Mouse (Mus musculus) embryonic facial prominence, embryonic 14.5 days (tissue): ENCODE results near the gene Wscd2. TPM values are rescaled to one million over a fixed set of nuclear protein-coding genes. Genes with fewer than 3 reads are reported as not detected.

ENCODE experiments used
- ATAC-seq: fragments of 200-750 bp; cut with Nextera tagmentation; 2 replicates; pipeline ENCODE4 v1.8.0; 2017; ENCODE audit warnings: low read depth, moderate number of reproducible peaks, moderate TSS enrichment
- DNase-seq: peaks from one replicate; pipeline ENCODE4 v3.0.0-alpha.2; 2015; ENCODE audit warnings: low spot score
- H3K27ac ChIP-seq: fragments of 300-500 bp; sonication (generic); replicated peaks from 2 replicates; pipeline ENCODE4 v1.5.1; 2014; ENCODE audit warnings: low read depth, mild to moderate bottlenecking, low read length, moderate library complexity
- H3K27me3 ChIP-seq: fragments of 300-500 bp; sonication (generic); replicated peaks from 2 replicates; pipeline ENCODE4 v1.6.1; 2014; ENCODE audit warnings: low read length; ENCODE audit not compliant: control insufficient read depth, insufficient read depth
- H3K36me3 ChIP-seq: fragments of 300-500 bp; sonication (generic); 2 replicates; pipeline ENCODE4 v1.6.1; 2014; ENCODE audit warnings: low read length, mixed read lengths; ENCODE audit not compliant: control insufficient read depth, insufficient read depth
- H3K4me1 ChIP-seq: fragments of 300-500 bp; sonication (generic); 2 replicates; pipeline ENCODE4 v1.6.1; 2014; ENCODE audit warnings: antibody characterized with exemption, low read length; ENCODE audit not compliant: control insufficient read depth, insufficient read depth
- H3K4me2 ChIP-seq: fragments of 300-500 bp; sonication (generic); 2 replicates; pipeline ENCODE4 v1.6.1; 2014; ENCODE audit warnings: low read depth, mild to moderate bottlenecking, low read length, moderate library complexity, mixed read lengths
- H3K4me3 ChIP-seq: fragments of 300-500 bp; sonication (generic); 2 replicates; pipeline ENCODE4 v1.5.1; 2014; ENCODE audit warnings: low read depth, mild to moderate bottlenecking, low read length
- H3K9ac ChIP-seq: fragments of 300-500 bp; sonication (generic); 2 replicates; pipeline ENCODE4 v1.6.1; 2014; ENCODE audit warnings: low read depth, mild to moderate bottlenecking, low read length, moderate library complexity, mixed read lengths
- H3K9me3 ChIP-seq: fragments of 300-500 bp; sonication (generic); 2 replicates; pipeline ENCODE4 v1.6.1; 2016; ENCODE audit warnings: low read length; ENCODE audit not compliant: control insufficient read depth
- WGBS: fragments of 180-500 bp; shearing (Covaris S2); extraction: QIAGEN DNeasy Blood & Tissue Kit; methylation state at CpG from one replicate; pipeline ENCODE4 v1.1.7; 2014; 5-methylcytosine and 5-hydroxymethylcytosine counted together
- polyA plus RNA-seq: library from polyadenylated mRNA; unstranded; fragments of >200 nt; fragmentation: Nextera tagmentation; extraction: Ambion mirVana; gene quantifications from 2 replicates; pipeline ENCODE4 v1.2.1, GENCODE M21; 2014

The Wscd2 gene
- polyA plus RNA-seq, 1 experiment from 2014 or later = 6.4 TPM

DNA sequence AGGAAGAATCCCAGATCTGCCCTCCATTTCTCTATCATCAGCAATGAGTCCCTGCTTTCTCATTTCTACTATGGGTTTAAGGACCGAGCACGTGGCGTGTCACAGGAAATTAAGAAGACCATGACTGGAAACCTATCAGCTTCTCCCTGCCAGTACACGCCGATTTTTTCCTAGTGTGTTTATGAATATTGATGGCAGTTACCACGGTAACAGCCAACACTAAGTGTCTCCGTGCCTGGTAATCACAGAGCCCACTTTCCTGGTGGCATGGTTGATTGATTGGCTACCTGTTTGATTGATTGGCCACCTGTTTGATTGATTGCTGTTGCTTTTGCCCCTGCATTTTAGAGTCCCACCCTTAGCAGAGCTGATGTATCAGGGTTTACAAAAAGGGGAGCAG lies 30.2 kb upstream of the Wscd2 start:
- Histone ChIP-seq H3K4me2 (no peak overlapping the region), H3K9me3 (peaks cover 6% of the 10 kb centered on the region; the same call in 1 of the 2 replicates), H3K9ac (no peak overlapping the region), H3K4me3 (no peak overlapping the region), H3K27me3 (peaks cover 24% of the 10 kb centered on the region), H3K27ac (no peak overlapping the region), H3K4me1 (peaks cover 10% of the 10 kb centered on the region), H3K36me3 (no peaks in the 10 kb centered on the region)
- ATAC-seq = no peak
- 77% methylated on average over 7 of the region's 7 CpGs for WGBS
- DNase-seq = no peak

DNA sequence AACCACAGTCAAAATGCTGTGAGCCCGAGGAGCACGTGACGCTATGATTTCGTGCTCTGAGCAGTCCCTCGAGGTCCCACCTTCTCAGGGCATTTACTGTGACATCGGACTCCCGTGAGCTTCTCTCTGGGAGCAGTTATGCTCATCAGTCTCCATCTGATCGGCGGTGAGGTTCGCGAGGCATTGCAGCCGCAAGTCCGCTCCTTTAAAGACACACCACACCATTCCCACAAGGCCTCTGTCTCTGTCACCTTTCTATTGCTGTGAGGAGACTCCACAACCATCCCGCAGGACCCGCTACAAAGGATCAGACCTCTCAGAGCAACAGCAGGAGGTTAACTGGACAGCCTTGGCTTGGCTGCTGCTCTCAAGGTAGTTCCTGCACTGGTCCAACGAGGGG lies 28.6 kb upstream of the Wscd2 start:
- Histone ChIP-seq H3K27me3 (peaks cover 24% of the 10 kb centered on the region), H3K4me3 (peak overlapping the region; percentile 10), H3K36me3 (no peaks in the 10 kb centered on the region), H3K9ac (peak overlapping the region; percentile 46; the same call in 1 of the 2 replicates), H3K27ac (no peak overlapping the region), H3K4me2 (peak overlapping the region; percentile 51), H3K4me1 (peaks cover 10% of the 10 kb centered on the region), H3K9me3 (peaks cover 6% of the 10 kb centered on the region; the same call in 1 of the 2 replicates)
- DNase-seq (no peak), ATAC-seq (no peak)
- WGBS = 14% methylated on average over 16 of the region's 16 CpGs

DNA sequence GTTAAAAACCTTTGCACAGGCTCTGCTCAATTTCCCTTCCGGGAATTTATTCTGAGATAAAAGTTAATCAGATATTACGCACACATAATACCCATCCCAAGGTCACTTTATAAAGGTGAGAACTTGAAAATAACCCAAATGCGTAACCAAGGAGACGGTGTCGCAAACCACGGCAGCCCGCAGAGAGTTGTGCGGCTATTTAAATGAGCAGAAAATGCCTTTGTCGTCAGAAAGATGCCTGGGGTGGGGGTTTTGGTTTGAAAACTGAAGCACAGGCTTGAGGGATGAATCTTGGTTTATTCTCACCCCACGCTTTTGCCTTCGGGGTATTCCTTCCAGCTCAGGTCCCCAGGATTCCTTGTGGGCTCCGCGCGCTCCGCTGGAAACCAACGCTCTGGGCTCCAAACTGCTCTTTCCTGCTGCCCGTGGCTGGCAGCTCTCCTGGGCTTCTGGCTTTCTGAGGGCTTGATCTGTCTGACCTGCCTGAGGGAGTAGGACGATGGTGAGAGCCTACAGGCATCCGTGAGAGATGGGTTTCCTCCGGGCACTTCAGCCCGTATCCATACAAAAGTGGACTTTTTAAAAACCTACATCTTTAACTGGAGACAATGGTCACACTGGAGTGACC lies 28.0 kb upstream of the Wscd2 start:
- DNase-seq (no peak), ATAC-seq (no peak)
- H3K9me3 ChIP-seq = peaks cover 6% of the 10 kb centered on the region; the same call in 1 of the 2 replicates
- H3K36me3 ChIP-seq = no peaks in the 10 kb centered on the region
- peak overlapping the region; percentile 51 for H3K4me2 ChIP-seq
- H3K9ac ChIP-seq = peak overlapping the region; percentile 46; the same call in 1 of the 2 replicates
- peaks cover 24% of the 10 kb centered on the region for H3K27me3 ChIP-seq
- peaks cover 12% of the 10 kb centered on the region for H3K4me1 ChIP-seq
- no peak overlapping the region for H3K27ac ChIP-seq
- peak overlapping the region; percentile 10 for H3K4me3 ChIP-seq
- 30% methylated on average over 21 of the region's 21 CpGs for WGBS

DNA sequence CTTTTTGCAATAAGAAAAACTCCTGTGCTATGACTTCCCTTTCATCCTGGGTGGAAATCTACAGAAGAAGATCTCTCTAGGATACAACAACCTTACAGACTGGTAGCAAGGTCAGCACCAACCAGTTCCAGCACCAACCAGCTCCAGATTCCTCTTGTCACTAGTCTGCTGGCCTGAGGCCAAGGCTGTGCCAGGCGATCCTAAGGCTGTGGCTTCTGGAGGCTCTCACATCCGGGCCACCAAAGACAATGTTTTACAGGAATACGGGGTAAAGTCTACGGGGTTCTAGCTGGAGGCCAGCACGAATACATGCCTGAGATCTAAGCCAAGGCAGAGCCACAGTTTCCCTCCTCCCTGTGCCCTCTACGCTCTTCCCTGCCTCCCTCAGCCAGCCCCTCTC lies 25.4 kb upstream of the Wscd2 start:
- peaks cover 24% of the 10 kb centered on the region for H3K27me3 ChIP-seq
- 59% methylated on average over 6 of the region's 6 CpGs for WGBS
- peaks cover 37% of the 10 kb centered on the region for H3K4me1 ChIP-seq
- no peak for DNase-seq
- no peak overlapping the region for H3K4me3 ChIP-seq
- no peak for ATAC-seq
- H3K36me3 ChIP-seq = no peaks in the 10 kb centered on the region
- no peak overlapping the region for H3K4me2 ChIP-seq
- no peaks in the 10 kb centered on the region for H3K9me3 ChIP-seq
- H3K9ac ChIP-seq = no peak overlapping the region
- H3K27ac ChIP-seq = no peak overlapping the region

DNA sequence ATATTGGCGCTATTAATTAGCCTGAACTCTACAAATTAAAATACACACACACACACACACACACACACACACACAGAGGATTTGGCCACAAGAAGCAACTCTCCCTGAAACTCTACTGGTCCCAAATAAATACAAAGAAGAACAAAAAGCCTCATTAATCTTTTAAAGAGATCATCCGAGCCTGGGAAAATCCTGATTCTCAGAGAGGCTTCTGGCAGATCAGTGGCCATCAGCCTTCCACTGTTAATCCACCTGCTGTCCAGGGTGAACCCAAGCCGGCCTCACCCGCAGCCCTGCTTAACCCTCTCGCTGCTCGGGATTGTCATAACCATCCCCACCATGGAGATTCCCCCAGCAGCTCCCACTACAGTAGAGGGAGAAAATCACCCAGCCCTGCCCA lies 23.6 kb upstream of the Wscd2 start:
- no peak overlapping the region for H3K9ac ChIP-seq
- no peaks in the 10 kb centered on the region for H3K9me3 ChIP-seq
- H3K27me3 ChIP-seq = peaks cover 16% of the 10 kb centered on the region
- H3K4me1 ChIP-seq = peaks cover 35% of the 10 kb centered on the region
- H3K4me3 ChIP-seq = no peak overlapping the region
- DNase-seq = no peak
- no peaks in the 10 kb centered on the region for H3K36me3 ChIP-seq
- no peak for ATAC-seq
- no peak overlapping the region for H3K4me2 ChIP-seq
- 68% methylated on average over 6 of the region's 6 CpGs for WGBS
- no peak overlapping the region for H3K27ac ChIP-seq

DNA sequence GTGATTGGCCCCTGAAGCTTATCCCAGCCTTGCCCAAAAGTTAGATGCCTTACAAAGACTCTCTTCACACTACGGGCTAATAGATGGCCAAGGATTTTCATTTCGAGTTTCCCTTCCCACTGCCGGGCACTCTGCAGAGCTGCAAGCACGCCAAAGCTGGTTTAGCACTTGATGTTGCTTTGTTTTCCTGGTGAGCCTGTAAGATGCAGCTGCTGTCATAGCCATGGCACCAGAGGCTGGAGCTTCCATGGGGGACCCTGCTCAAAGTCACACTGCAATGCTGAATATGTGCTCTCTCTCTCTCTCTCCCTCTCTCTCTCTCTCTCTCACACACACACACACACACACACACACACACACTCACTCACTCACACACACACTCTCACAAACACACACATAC lies 23.1 kb upstream of the Wscd2 start:
- Histone ChIP-seq H3K4me2 (no peak overlapping the region), H3K36me3 (no peaks in the 10 kb centered on the region), H3K27ac (peak overlapping the region; percentile 69; the same call in 1 of the 2 replicates), H3K9ac (no peak overlapping the region), H3K4me3 (no peak overlapping the region), H3K27me3 (peaks cover 10% of the 10 kb centered on the region), H3K9me3 (no peaks in the 10 kb centered on the region), H3K4me1 (peaks cover 30% of the 10 kb centered on the region)
- ATAC-seq (no peak), DNase-seq (no peak)
- WGBS = 26% methylated on average over 4 of the region's 4 CpGs

DNA sequence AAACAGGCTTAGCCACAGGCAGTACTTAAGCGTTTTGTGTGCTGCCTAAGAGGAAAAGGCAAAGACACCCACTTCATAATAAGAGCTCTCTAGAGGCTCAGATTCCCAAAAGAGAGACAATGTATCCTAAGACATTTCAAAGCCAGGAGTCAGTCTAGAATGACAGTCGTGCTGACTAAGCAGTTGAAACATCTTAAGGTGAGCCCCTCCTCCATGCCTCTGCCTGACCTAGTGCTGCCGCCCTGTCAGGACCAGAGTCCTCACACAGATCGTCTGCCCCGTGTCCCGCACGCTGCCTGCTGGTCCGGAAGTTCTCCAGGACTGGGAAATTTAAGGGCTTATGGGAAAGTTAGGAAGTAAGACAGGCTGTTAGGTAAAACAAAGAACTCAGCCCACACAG lies 22.4 kb upstream of the Wscd2 start:
- peak overlapping the region; percentile 69; the same call in 1 of the 2 replicates for H3K27ac ChIP-seq
- ATAC-seq (no peak), DNase-seq (peak; percentile 55)
- peaks cover 3% of the 10 kb centered on the region; the same call in 1 of the 2 replicates for H3K27me3 ChIP-seq
- no peaks in the 10 kb centered on the region for H3K9me3 ChIP-seq
- H3K4me2 ChIP-seq = peak overlapping the region; percentile 30
- WGBS = 2% methylated on average over 8 of the region's 8 CpGs
- no peak overlapping the region for H3K4me3 ChIP-seq
- peaks cover 30% of the 10 kb centered on the region for H3K4me1 ChIP-seq
- H3K9ac ChIP-seq = 0 out of 2 replicates have a peak overlapping the region, but pooled peaks have one; percentile 22
- H3K36me3 ChIP-seq = no peaks in the 10 kb centered on the region

DNA sequence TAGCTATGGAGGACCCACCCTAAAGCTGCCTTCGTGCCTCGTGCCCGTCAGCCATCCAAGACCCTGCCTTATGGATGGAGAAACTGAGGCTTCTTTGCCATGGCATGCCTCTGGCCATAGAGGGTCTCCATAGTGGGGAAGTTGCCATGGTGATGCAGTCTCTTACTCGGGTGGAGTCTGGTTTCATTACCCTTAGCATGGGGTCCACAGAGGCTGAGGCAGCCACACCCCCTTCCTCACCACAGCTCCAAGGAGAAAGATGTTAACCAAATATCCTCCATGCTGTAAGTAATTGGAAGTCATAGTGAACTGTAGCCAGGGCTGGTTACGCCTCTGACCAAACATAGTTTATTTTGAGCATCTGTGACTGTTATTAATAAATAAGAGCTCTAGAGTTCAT lies 21.5 kb upstream of the Wscd2 start:
- H3K4me3 ChIP-seq = no peak overlapping the region
- H3K9ac ChIP-seq = no peak overlapping the region
- H3K27me3 ChIP-seq = no peaks in the 10 kb centered on the region; the same call in 1 of the 2 replicates
- H3K36me3 ChIP-seq = no peaks in the 10 kb centered on the region
- peak overlapping the region; percentile 78 for H3K27ac ChIP-seq
- WGBS = 47% methylated on average over 5 of the region's 5 CpGs
- H3K4me2 ChIP-seq = peak overlapping the region; percentile 20
- DNase-seq (peak; percentile 68), ATAC-seq (peak; percentile 62)
- H3K4me1 ChIP-seq = peaks cover 30% of the 10 kb centered on the region
- H3K9me3 ChIP-seq = no peaks in the 10 kb centered on the region

DNA sequence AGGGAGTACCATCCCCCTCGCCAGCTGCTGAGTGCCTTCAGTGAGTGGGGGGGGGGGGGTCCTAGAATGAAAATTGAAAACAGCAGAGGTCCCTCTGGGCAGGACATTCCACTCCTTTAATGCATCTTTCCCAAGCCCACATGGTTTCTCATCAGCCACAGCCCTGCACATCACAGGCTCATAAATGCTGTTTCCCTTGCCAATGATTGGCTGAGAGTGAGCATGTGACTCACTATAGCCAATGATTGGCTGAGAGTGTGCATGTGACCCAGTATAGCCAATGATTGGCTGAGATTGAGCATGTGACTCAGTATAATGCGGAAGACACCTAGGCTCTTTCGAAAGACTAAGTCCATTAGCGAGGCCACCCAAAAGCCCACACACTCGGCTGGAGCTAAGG lies 20.9 kb upstream of the Wscd2 start:
- peak overlapping the region; percentile 78 for H3K27ac ChIP-seq
- no peak overlapping the region for H3K4me3 ChIP-seq
- H3K4me1 ChIP-seq = peaks cover 30% of the 10 kb centered on the region
- no peaks in the 10 kb centered on the region; the same call in 1 of the 2 replicates for H3K27me3 ChIP-seq
- peak overlapping the region; percentile 20 for H3K4me2 ChIP-seq
- H3K9me3 ChIP-seq = no peaks in the 10 kb centered on the region
- peak; percentile 80 for ATAC-seq
- H3K36me3 ChIP-seq = no peaks in the 10 kb centered on the region
- WGBS = 65% methylated on average over 5 of the region's 5 CpGs
- DNase-seq = peak; percentile 86
- no peak overlapping the region for H3K9ac ChIP-seq
